Mouse (Mus musculus): ENCODE results near the gene Sgsm2. TPM values are rescaled to one million over a fixed set of nuclear protein-coding genes. Genes with fewer than 3 reads are reported as not detected.
A peak's percentile ranks its signal among the peaks of the same experiment; 100 is the strongest.

The Sgsm2 gene
- polyA plus RNA-seq, 1 experiment from 2014 or later: 0.87 TPM

DNA sequence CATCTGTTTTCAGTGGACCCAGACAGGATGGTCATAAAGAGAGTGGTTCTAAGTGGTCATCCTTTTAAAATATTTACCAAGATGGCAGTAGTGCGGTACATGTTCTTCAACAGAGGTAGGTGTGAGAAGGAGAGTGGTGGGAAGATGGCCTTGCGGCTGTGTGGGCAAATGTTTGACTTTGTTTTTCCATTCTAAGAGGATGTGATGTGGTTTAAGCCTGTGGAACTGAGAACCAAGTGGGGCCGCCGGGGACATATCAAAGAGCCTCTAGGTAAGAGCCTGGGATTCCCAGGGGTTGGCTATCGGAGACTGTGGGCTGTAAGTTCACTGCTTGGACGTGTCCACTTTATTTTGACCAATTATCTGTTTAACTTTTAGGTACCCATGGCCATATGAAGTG, 11.0 kb upstream of the Sgsm2 start:
- Histone ChIP-seq H3K27me3 (ENCODE audit: insufficient read depth, low read length) (no peaks in the 10 kb centered on the region), H3K27ac (ENCODE audit: low read depth) (no peak overlapping the region), H3K9ac (replicated peaks) (no peak overlapping the region), H3K4me3 (ENCODE audit: low read depth, low read length) (no peak overlapping the region), H3K4me2 (ENCODE audit: low read depth, low read length) (no peak overlapping the region), H3K36me3 (replicated peaks; ENCODE audit: insufficient read depth, low read length) (peaks cover 63% of the 10 kb centered on the region), H3K9me3 (ENCODE audit: low read length) (no peaks in the 10 kb centered on the region), H3K4me1 (ENCODE audit: insufficient read depth) (no peaks in the 10 kb centered on the region)
- ATAC-seq (no peak), DNase-seq (no peak)
- no peak for TF ChIP-seq CTCF (IDR thresholded peaks at IDR 0.05; ENCODE audit: low read depth)
- no peak for TF ChIP-seq EP300 (IDR thresholded peaks at IDR 0.05; ENCODE audit: low read depth)
- WGBS (ENCODE audit: insufficient replicate concordance): 86% methylated on average over 6 of the region's 6 CpGs

DNA sequence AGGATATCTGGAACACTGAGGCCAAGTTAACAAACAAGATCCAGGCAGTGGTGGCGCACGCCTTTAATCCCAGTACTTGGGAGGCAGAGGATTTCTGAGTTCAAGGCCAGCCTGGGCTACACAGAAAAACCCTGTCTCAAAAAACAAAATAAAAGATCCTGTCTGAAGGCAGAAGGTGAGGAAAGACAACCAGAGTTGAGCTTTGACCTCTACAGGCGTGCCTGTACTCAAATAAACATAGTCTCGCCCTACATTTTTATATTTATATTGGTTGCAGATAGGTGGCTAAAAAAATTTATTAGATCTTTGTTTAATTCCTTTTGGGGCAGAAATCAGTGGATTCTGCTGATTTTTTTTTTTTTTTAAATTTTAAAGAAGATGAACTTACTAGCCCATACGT, 5.6 kb upstream of the Sgsm2 start:
- Histone ChIP-seq H3K9me3 (ENCODE audit: low read length) (no peaks in the 10 kb centered on the region), H3K9ac (replicated peaks) (no peak overlapping the region), H3K27ac (ENCODE audit: low read depth) (no peak overlapping the region), H3K4me3 (ENCODE audit: low read depth, low read length) (no peak overlapping the region), H3K4me2 (ENCODE audit: low read depth, low read length) (no peak overlapping the region), H3K27me3 (ENCODE audit: insufficient read depth, low read length) (no peaks in the 10 kb centered on the region), H3K4me1 (ENCODE audit: insufficient read depth) (peaks cover 5% of the 10 kb centered on the region; the same call in 1 of the 2 replicates), H3K36me3 (replicated peaks; ENCODE audit: insufficient read depth, low read length) (peaks cover 71% of the 10 kb centered on the region)
- ATAC-seq (no peak), DNase-seq (no peak)
- WGBS (ENCODE audit: insufficient replicate concordance): 75% methylated on average over 5 of the region's 5 CpGs
- TF ChIP-seq EP300 (IDR thresholded peaks at IDR 0.05; ENCODE audit: low read depth): no peak

DNA sequence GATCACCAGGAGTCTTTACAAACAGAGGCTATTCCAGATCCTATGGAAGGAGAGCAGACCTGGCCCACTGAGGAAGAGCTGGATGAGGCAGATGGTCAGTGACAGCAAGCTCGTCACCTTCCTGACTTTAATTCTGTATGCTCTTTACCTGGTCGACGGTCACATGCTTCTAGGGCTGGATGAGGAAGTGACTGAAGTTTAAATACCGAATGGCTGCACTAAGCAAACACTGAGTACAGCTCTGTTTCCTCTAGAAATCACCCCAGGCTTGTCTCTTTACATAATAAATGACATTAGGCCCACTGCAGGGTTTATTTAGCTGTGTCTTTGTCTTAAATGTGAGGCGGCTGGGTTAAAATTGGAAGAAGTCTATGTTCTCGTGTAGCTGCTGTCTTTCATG, 4.7 kb upstream of the Sgsm2 start:
- no peaks in the 10 kb centered on the region for H3K9me3 ChIP-seq (ENCODE audit: low read length)
- no peak overlapping the region for H3K9ac ChIP-seq (replicated peaks)
- TF ChIP-seq EP300 (IDR thresholded peaks at IDR 0.05; ENCODE audit: low read depth) (no peak), CTCF (IDR thresholded peaks at IDR 0.05; ENCODE audit: low read depth) (no peak)
- no peaks in the 10 kb centered on the region for H3K27me3 ChIP-seq (ENCODE audit: insufficient read depth, low read length)
- peaks cover 63% of the 10 kb centered on the region for H3K36me3 ChIP-seq (replicated peaks; ENCODE audit: insufficient read depth, low read length)
- 69% methylated on average over 6 of the region's 6 CpGs for WGBS (ENCODE audit: insufficient replicate concordance)
- ATAC-seq (no peak), DNase-seq (no peak)
- no peak overlapping the region for H3K4me3 ChIP-seq (ENCODE audit: low read depth, low read length)
- no peak overlapping the region for H3K27ac ChIP-seq (ENCODE audit: low read depth)
- no peak overlapping the region for H3K4me2 ChIP-seq (ENCODE audit: low read depth, low read length)
- H3K4me1 ChIP-seq (ENCODE audit: insufficient read depth): peaks cover 5% of the 10 kb centered on the region; the same call in 1 of the 2 replicates

DNA sequence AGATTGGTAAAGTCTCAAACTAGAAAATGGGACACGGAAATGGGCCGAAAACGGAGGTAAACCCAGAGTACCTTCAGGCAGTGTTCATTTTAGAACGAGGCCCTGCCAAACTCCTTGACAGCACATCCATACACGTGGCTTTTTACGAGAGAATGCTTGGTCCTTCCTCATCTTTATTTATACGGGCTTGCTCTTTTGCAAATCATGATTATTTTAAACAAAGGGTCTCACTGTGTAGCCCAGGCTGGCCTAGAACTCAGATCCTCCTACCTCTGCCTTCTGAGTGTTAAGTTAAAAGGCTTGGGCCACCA, 1.6 kb upstream of the Sgsm2 start:
- Histone ChIP-seq H3K9ac (replicated peaks) (peak overlapping the region; percentile 89), H3K4me3 (ENCODE audit: low read depth, low read length) (peak overlapping the region; percentile 97), H3K4me1 (ENCODE audit: insufficient read depth) (peaks cover 5% of the 10 kb centered on the region; the same call in 1 of the 2 replicates), H3K36me3 (replicated peaks; ENCODE audit: insufficient read depth, low read length) (peaks cover 33% of the 10 kb centered on the region), H3K27ac (ENCODE audit: low read depth) (peak overlapping the region; percentile 77), H3K4me2 (ENCODE audit: low read depth, low read length) (peak overlapping the region; percentile 100), H3K27me3 (ENCODE audit: insufficient read depth, low read length) (no peaks in the 10 kb centered on the region), H3K9me3 (ENCODE audit: low read length) (no peaks in the 10 kb centered on the region)
- WGBS (ENCODE audit: insufficient replicate concordance): 0% methylated on average over 7 of the region's 7 CpGs
- DNase-seq: no peak
- TF ChIP-seq CTCF (IDR thresholded peaks at IDR 0.05; ENCODE audit: low read depth) (no peak), EP300 (IDR thresholded peaks at IDR 0.05; ENCODE audit: low read depth) (no peak)
- no peak for ATAC-seq

DNA sequence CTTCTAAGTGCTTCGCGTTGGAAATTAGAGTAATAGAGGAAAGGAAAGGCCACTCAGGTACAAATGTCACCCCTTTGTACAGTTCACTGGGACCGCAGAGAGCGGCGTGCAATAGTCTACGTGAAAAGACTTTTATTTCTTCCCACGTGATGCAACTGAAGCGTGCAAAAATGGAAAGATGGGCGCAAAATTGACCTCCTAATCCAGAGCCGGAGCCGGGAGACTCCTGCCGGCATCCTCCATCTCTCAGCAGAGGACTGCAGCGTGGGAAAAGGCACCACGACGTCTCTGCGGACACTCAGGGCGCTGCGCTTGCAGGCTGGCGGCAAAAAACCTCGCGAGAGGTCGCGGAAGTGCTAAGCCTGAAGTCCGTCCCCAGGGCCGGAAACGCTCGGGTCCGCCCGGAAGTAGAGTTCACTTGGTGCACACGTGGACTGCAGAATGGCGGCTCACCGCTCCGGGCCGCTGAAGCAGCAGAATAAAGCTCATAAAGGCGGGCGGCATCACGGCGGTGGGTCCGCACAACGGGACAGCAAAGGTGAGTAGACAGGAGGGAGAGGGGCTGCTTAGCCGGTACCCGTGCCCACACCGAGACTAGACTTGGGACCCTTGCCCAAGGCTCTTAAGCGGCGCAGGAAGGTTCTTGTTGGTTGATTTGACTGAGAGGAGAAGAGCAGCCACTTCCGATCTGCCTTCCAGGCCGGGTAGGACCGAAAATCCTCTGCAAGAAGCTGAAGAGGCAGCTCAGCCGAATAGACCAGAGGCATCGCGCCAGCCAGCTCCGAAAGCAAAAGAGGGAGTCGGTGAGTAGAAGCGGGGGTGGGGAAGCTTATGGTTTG, 1.0 kb upstream of the Sgsm2 start, which contains the start of gene Tsr1:
Tsr1 (plus strand) TSS at position 394 of the 839 bp plus-strand sequence.
- WGBS (ENCODE audit: insufficient replicate concordance): under 1% methylated on average over 54 of the region's 54 CpGs
- ATAC-seq (peak; percentile 85), DNase-seq (peak; percentile 91)
- peak within 1 kb of the TSS; percentile 97 for H3K4me3 ChIP-seq (ENCODE audit: low read depth, low read length)
- H3K36me3 ChIP-seq (replicated peaks; ENCODE audit: insufficient read depth, low read length): peaks cover 28% of the 10 kb centered on the region
- H3K27me3 ChIP-seq (ENCODE audit: insufficient read depth, low read length): no peaks in the 10 kb centered on the region
- 0 out of 2 replicates have a peak, but pooled peaks have one; percentile 10 for TF ChIP-seq CTCF (IDR thresholded peaks at IDR 0.05; ENCODE audit: low read depth)
- no peak; the same call in 1 of the 2 replicates for TF ChIP-seq EP300 (IDR thresholded peaks at IDR 0.05; ENCODE audit: low read depth)
- no peaks in the 10 kb centered on the region for H3K9me3 ChIP-seq (ENCODE audit: low read length)
- peak within 1 kb of the TSS; percentile 100 for H3K4me2 ChIP-seq (ENCODE audit: low read depth, low read length)
- H3K4me1 ChIP-seq (ENCODE audit: insufficient read depth): peaks cover 5% of the 10 kb centered on the region; the same call in 1 of the 2 replicates
- peak within 1 kb of the TSS; percentile 77 for H3K27ac ChIP-seq (ENCODE audit: low read depth)
- peak within 1 kb of the TSS; percentile 89 for H3K9ac ChIP-seq (replicated peaks)

DNA sequence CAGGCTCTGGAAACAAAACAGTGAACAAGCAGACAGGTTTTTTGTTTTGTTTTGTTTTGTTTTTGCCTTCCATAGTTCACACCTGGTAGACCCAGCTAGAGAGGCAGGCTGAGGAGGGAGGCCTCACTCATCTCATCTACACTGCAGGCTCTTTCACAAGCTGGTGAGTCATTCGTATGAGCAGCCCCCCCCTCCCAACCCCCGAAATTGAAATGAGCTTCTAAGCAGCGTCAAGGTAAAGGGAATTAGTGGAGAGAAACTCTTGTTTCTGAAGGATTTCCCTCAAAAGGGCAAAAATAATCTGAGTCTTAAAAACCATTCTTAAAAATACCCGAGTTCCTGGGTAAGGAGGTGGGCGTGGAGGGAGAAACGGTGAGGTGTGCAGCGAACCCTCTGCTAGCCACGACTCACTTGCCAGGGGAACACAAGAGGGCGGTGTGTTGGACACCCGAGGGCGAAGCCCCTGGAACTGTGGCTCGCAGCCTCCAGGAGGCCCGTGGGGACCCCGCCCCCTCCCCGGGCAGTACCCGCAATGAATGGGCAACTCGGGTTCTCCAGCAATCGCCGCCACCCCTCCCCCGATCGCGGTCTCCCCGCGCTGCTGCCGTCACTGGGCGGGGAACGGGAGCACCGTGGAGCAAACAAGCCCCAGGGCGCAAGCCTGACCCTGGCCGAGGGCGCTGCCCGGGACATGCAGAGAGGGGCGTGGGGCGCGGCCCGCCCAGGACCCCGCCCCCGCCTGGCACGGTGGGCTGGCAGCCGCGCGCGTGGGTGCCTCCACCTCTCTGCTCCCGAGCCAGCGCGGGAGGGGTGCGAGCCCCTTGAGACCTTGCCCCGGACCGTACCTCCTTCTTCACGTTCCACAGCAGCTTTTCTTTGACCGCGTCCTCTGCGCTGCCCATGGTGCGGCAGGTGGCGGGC, 620 bp downstream of the Sgsm2 start:
- DNase-seq (peak; percentile 78), ATAC-seq (peak; percentile 72)
- peaks cover 13% of the 10 kb centered on the region; the same call in 1 of the 2 replicates for H3K36me3 ChIP-seq (replicated peaks; ENCODE audit: insufficient read depth, low read length)
- no peaks in the 10 kb centered on the region for H3K27me3 ChIP-seq (ENCODE audit: insufficient read depth, low read length)
- H3K9ac ChIP-seq (replicated peaks): peak overlapping the region; percentile 89
- H3K4me3 ChIP-seq (ENCODE audit: low read depth, low read length): peak overlapping the region; percentile 97
- peak overlapping the region; percentile 77 for H3K27ac ChIP-seq (ENCODE audit: low read depth)
- H3K4me2 ChIP-seq (ENCODE audit: low read depth, low read length): peak overlapping the region; percentile 100
- no peaks in the 10 kb centered on the region for H3K9me3 ChIP-seq (ENCODE audit: low read length)
- WGBS (ENCODE audit: insufficient replicate concordance): 1% methylated on average over 47 of the region's 55 CpGs
- peaks cover 5% of the 10 kb centered on the region; the same call in 1 of the 2 replicates for H3K4me1 ChIP-seq (ENCODE audit: insufficient read depth)
- peak; percentile 41 for TF ChIP-seq CTCF (IDR thresholded peaks at IDR 0.05; ENCODE audit: low read depth)
- no peak for TF ChIP-seq EP300 (IDR thresholded peaks at IDR 0.05; ENCODE audit: low read depth)

Measured in liver, postnatal 0 days (tissue).